Mouse (Mus musculus) ES-E14 (cell line): ENCODE measurements at regions not wholly inside any gene's neighbourhood (a gene's known extent, or its start where the extent isn't known, plus 50 kb on each side); places are given as distances from the start of the nearest gene placed in this dataset.

Source experiments
- DNase-seq: peaks from one replicate; pipeline ENCODE4 v3.0.0-alpha.2; 2013; ENCODE audit warnings: low read depth, low spot score
- H3K27ac ChIP-seq: 2 replicates; pipeline ENCODE4 v1.5.1; 2012; ENCODE audit warnings: low read depth, mild to moderate bottlenecking, low read length, moderate library complexity, mixed read lengths; ENCODE audit not compliant: poor library complexity, insufficient read depth, severe bottlenecking
- H3K36me3 ChIP-seq: 2 replicates; pipeline ENCODE4 v1.6.1; 2012; ENCODE audit warnings: mild to moderate bottlenecking, low read length, moderate library complexity, mixed read lengths; ENCODE audit not compliant: control insufficient read depth, poor library complexity, insufficient read depth, severe bottlenecking
- H3K4me1 ChIP-seq, 2 experiments: fragments of 150-350 bp in 1 of 2; sonication (generic) in 1 of 2; 2 replicates each; pipeline ENCODE4 v1.6.1; 2012; ENCODE audit warnings: low read length in 2 of 2, mild to moderate bottlenecking in 1 of 2, mixed read lengths in 1 of 2; ENCODE audit not compliant: control insufficient read depth in 2 of 2, insufficient read depth in 2 of 2, poor library complexity in 1 of 2
- H3K4me3 ChIP-seq, 2 experiments: fragments of 150-350 bp in 1 of 2; sonication (generic) in 1 of 2; 2 replicates each; pipeline ENCODE4 v1.5.1; 2012; ENCODE audit warnings: low read length in 2 of 2, low read depth in 1 of 2, mild to moderate bottlenecking in 1 of 2, mixed read lengths in 1 of 2; ENCODE audit not compliant: insufficient read depth in 1 of 2, poor library complexity in 1 of 2, severe bottlenecking in 1 of 2
- H3K9ac ChIP-seq: 2 replicates; pipeline ENCODE4 v1.6.1; 2012; ENCODE audit warnings: low read depth, mild to moderate bottlenecking, low read length, mixed read lengths; ENCODE audit not compliant: poor library complexity, insufficient read depth, severe bottlenecking
- H3K9me3 ChIP-seq: fragments of 150-350 bp; sonication (generic); 2 replicates; pipeline ENCODE4 v1.6.1; 2012; ENCODE audit warnings: low read depth, mild to moderate bottlenecking, low read length; ENCODE audit not compliant: control insufficient read depth, insufficient read depth
- CHD2 ChIP-seq: IDR thresholded peaks from 2 replicates; pipeline ENCODE4 v1.6.1; 2014; ENCODE audit warnings: mild to moderate bottlenecking, low read depth, low read length, inconsistent platforms
- HCFC1 ChIP-seq: IDR thresholded peaks from 2 replicates; pipeline ENCODE4 v1.6.1; 2012; ENCODE audit warnings: low read length, inconsistent platforms, borderline replicate concordance; ENCODE audit not compliant: insufficient read depth
- MAFK ChIP-seq: IDR thresholded peaks from 2 replicates; pipeline ENCODE4 v1.6.1; 2014; ENCODE audit warnings: mild to moderate bottlenecking, low read depth, low read length, inconsistent platforms; ENCODE audit not compliant: insufficient read depth
- ZC3H11A ChIP-seq: IDR thresholded peaks from 2 replicates; pipeline ENCODE4 v1.6.1; 2012; ENCODE audit warnings: low read depth, mild to moderate bottlenecking, inconsistent platforms, low read length, borderline replicate concordance
- ZNF384 ChIP-seq: IDR thresholded peaks from 2 replicates; pipeline ENCODE4 v1.6.1; 2012; ENCODE audit warnings: low read depth, low read length, inconsistent platforms
- in situ Hi-C, 2 experiments: fragments of 600-800 bp; cut with MboI; formaldehyde crosslinking; loops; one replicate each; pipeline ENCODE4 v1.15.1; 2025; ENCODE audit warnings: low sequenced_read_pairs in 2 of 2, inconsistent platforms in 1 of 2; ENCODE audit not compliant: unreplicated experiment in 2 of 2

DNA sequence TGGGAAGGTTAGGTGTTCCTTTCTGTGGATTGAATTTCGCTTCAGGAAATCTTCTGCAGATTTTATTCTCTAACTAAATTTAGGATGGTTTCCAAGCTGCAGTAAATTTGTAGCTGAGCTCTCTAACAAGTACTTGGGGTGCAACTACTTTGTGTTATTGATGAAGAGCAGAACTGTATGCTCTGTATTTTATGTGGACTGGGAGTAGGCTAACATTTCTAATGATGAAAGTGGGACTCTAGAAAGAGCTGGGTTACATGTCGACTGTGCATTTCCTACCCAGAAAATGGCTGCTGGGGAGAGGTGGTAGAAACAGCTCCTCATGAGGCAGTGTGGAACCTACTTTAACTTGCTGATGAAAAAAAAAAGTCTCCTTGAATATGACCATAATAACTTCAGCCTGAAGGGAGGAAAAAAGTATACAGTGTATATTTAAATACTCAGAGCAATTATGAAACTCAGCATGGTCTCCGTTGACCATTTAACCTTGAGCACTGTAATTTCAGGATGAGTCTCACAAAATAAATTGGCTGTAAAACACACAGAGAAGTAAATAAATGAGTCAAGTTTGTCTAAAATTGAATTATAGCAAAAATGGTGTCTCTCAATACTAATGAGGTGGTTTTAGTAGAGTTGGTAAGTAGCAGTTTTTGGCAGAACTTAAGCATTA is 852.6 kb downstream of the Stpg2 start:
- DNase-seq, result no peak
- TF ChIP-seq MAFK, result no peak
- TF ChIP-seq ZNF384, result no peak
- TF ChIP-seq CHD2, result no peak
- no peak for TF ChIP-seq HCFC1
- no peak for TF ChIP-seq ZC3H11A
- H3K9ac ChIP-seq, result no peak overlapping the region
- no peaks in the 10 kb centered on the region for H3K9me3 ChIP-seq
- H3K4me1 ChIP-seq, result no peaks in the 10 kb centered on the region
- no peaks in the 10 kb centered on the region for H3K36me3 ChIP-seq
- in situ Hi-C loops, result no loop called here
- H3K27ac ChIP-seq, result no peak overlapping the region
- no peak overlapping the region for H3K4me3 ChIP-seq

DNA sequence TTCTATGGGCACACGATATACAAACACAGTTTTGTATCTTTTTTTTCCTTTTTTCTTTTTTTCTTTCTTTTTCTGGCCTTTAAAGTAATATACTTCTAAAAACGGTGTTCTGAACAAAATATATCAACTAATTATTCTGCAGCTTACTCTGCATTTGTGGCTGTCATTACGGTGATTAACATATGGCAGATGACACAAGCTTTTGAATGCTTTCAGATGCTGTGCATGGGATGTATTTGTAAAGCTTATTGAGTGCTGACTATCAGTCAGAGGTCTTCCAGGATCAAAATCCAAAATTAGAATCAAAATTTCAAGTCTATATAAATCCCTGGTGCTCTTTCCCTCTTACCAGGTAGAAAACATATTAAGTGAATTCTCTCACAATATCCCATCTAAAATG is 853.6 kb downstream of the Stpg2 start:
- no peak overlapping the region for H3K4me3 ChIP-seq
- in situ Hi-C loops, result no loop called here
- TF ChIP-seq HCFC1, result no peak
- TF ChIP-seq CHD2, result no peak
- H3K9ac ChIP-seq, result no peak overlapping the region
- no peaks in the 10 kb centered on the region for H3K4me1 ChIP-seq
- H3K36me3 ChIP-seq, result no peaks in the 10 kb centered on the region
- no peaks in the 10 kb centered on the region for H3K9me3 ChIP-seq
- no peak overlapping the region for H3K27ac ChIP-seq
- no peak for DNase-seq

GRCm38 (mm10) chr3:140059522-140060110 is 854.1 kb downstream of the Stpg2 start:
- in situ Hi-C loops, result no loop called here
- TF ChIP-seq HCFC1 (no peak), ZC3H11A (no peak), MAFK (no peak), CHD2 (no peak), ZNF384 (no peak)
- no peaks in the 10 kb centered on the region for H3K4me1 ChIP-seq
- no peak overlapping the region for H3K9ac ChIP-seq
- H3K27ac ChIP-seq, result no peak overlapping the region
- no peaks in the 10 kb centered on the region for H3K9me3 ChIP-seq
- no peaks in the 10 kb centered on the region for H3K36me3 ChIP-seq
- H3K4me3 ChIP-seq, result no peak overlapping the region
- no peak for DNase-seq

DNA sequence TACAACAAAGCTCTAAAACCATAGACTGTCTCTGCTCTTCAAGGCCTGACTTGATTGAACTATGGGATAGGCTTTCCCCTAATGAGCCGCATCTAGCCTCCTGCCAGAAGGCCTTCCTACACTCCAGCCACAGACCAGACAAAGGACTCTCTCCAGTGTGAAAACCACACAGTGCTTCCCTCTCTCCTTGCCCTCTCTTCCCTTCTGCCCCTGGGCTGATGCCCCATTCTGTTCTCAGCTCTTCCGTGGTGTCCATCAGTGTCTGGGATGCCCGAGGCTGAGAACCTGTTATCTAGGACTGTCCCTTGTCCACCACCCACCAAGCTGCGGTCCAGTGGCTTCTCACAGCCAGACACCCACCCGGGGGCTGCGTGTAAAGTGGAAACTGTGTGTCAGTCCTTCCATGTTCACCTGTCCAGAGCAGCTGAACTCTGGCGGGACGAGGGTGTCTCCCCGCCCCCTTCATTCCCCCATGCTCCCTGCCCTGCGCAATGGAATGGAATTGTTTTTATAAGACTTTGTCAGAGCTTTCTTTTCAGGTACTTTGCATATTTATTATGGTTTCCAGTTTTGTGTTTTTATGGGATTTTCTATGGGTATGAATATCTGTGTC is 856.4 kb downstream of the Stpg2 start:
- H3K36me3 ChIP-seq, result no peaks in the 10 kb centered on the region
- no peak overlapping the region for H3K4me3 ChIP-seq
- H3K27ac ChIP-seq, result no peak overlapping the region
- TF ChIP-seq MAFK (no peak), CHD2 (no peak), ZC3H11A (no peak), HCFC1 (no peak), ZNF384 (no peak)
- no peaks in the 10 kb centered on the region for H3K9me3 ChIP-seq
- DNase-seq, result no peak
- no peaks in the 10 kb centered on the region for H3K4me1 ChIP-seq
- H3K9ac ChIP-seq, result no peak overlapping the region
- in situ Hi-C loops, result no loop called here
